In genomic region chr11:99045159-99045889, GRCm38 (mm10) we compare ENCODE assay signal across 12 mouse cellular contexts. TPM values are rescaled to one million over a fixed set of nuclear protein-coding genes. Genes with fewer than 3 reads are reported as not detected.
DNase-seq lines count a peak whose midpoint lies in the region; ATAC-seq and TF ChIP-seq lines count a peak whose summit lies in the region.
"Had no signal": no experiment of that assay in that cellular context is flagged by ENCODE, and none has a peak within 500 bp of the region (broad histone marks: within the 10 kb centered on the region; RNA-seq: fewer than 3 reads in every experiment).

No protein-coding gene starts in this region.

- no peak for TF ChIP-seq POLR2A in liver, adult 2 months (IDR thresholded peaks at IDR 0.05; ENCODE audit: extremely low read depth, insufficient read depth, low read length)

- WGBS in embryonic facial prominence, embryonic 12.5 days, result 64% methylated on average over 12 of the region's 12 CpGs
- 8% methylated on average over 12 of the region's 12 CpGs for WGBS in liver, adult 2 months

- intact Hi-C loops in left cerebral cortex, postnatal 36 days (cut with DNase I), result no loop called here

- no peaks in the 10 kb centered on the region for H3K27me3 ChIP-seq in embryonic facial prominence, embryonic 12.5 days
- H3K27me3 ChIP-seq in liver, adult 2 months (ENCODE audit: control insufficient read depth, insufficient read depth, low read length), result no peaks in the 10 kb centered on the region

- no peak overlapping the region for H3K4me3 ChIP-seq in brown adipose tissue, adult 24 weeks (ENCODE audit: insufficient read depth, low read depth, low read length)
- peak overlapping the region; percentile 28 for H3K4me3 ChIP-seq in embryonic facial prominence, embryonic 12.5 days
- H3K4me3 ChIP-seq in liver, adult 2 months (ENCODE audit: insufficient read depth, low read depth, low read length), result no peak overlapping the region

- TF ChIP-seq CTCF in liver, adult 2 months (IDR thresholded peaks at IDR 0.05; ENCODE audit: low read depth, low read length), result no peak

- H3K36me3 ChIP-seq in embryonic facial prominence, embryonic 12.5 days, result peaks cover 33% of the 10 kb centered on the region
- H3K36me3 ChIP-seq in liver, adult 2 months (ENCODE audit: control insufficient read depth, insufficient read depth, low read length), result peaks cover 35% of the 10 kb centered on the region

- peak overlapping the region; percentile 96 for H3K27ac ChIP-seq in brown adipose tissue, adult 24 weeks (replicated peaks; ENCODE audit: low read depth, low read length)
- H3K27ac ChIP-seq in embryonic facial prominence, embryonic 12.5 days, result peak overlapping the region; percentile 95
- peak overlapping the region; percentile 99 for H3K27ac ChIP-seq in liver, adult 2 months (replicated peaks; ENCODE audit: insufficient read depth, low read depth, low read length)
- H3K27ac ChIP-seq: macrophage had no signal

- peaks cover 11% of the 10 kb centered on the region for H3K79me2 ChIP-seq in liver, adult 2 months (ENCODE audit: control insufficient read depth, insufficient read depth, low read length)

- peaks cover 35% of the 10 kb centered on the region for H3K4me1 ChIP-seq in brown adipose tissue, adult 24 weeks (ENCODE audit: control insufficient read depth, insufficient read depth, insufficient read length, low read length)
- peaks cover 56% of the 10 kb centered on the region for H3K4me1 ChIP-seq in embryonic facial prominence, embryonic 12.5 days
- H3K4me1 ChIP-seq in liver, adult 2 months (ENCODE audit: control insufficient read depth, insufficient read depth, low read length), result peaks cover 35% of the 10 kb centered on the region

- ATAC-seq in embryonic facial prominence, embryonic 12.5 days (ENCODE audit: insufficient number of reproducible peaks, insufficient read depth, low FRiP score, low TSS enrichment), result no peak
- ATAC-seq: forebrain, postnatal 0 days had no signal

- no peaks in the 10 kb centered on the region for H3K9me3 ChIP-seq in embryonic facial prominence, embryonic 12.5 days
- H3K9me3 ChIP-seq: G1E had no signal

- peak overlapping the region; percentile 91 for H3K4me2 ChIP-seq in embryonic facial prominence, embryonic 12.5 days (replicated peaks)

- peak overlapping the region; percentile 30; the same call in 1 of the 2 replicates for H3K9ac ChIP-seq in embryonic facial prominence, embryonic 12.5 days
- peak overlapping the region; percentile 69 for H3K9ac ChIP-seq in liver, adult 2 months (ENCODE audit: low read depth, low read length)
- H3K9ac ChIP-seq: forebrain, postnatal 0 days had no signal

- DNase-seq in kidney, adult 9 months, result peak; percentile 96
- DNase-seq in liver, adult 2 months (ENCODE audit: extremely low read depth, low read depth, low spot score), result peak; percentile 100
- DNase-seq in left cerebral cortex, postnatal 36 days (ENCODE audit: low spot score in 2 of 2), result no peak
- DNase-seq in left cerebral cortex, adult 11 months (ENCODE audit: low spot score), result no peak
- no peak for DNase-seq in gastrocnemius, postnatal 25 days
- DNase-seq: cerebellum, postnatal 25 days; forebrain, postnatal 0 days; thymus, postnatal 4 days had no signal

RNA-seq across cellular contexts. Expression of gene Igfbp4, which starts 4.3 kb away (rescaled TPM):
- 63.5 and 77.4 TPM in 2 replicates for polyA plus RNA-seq in brown adipose tissue, adult 24 weeks (2012; ENCODE audit: insufficient read depth, insufficient read length, missing spikeins)
- 942 and 961 TPM in 2 replicates for polyA plus RNA-seq in embryonic facial prominence, embryonic 12.5 days (2016; fragmentation: Nextera tagmentation; extraction: Ambion mirVana)
- 662 and 813 TPM in 2 replicates for total RNA-seq in liver, adult 2 months (2014; rRNA removed)
- polyA plus RNA-seq in liver, adult 2 months (2012; rRNA removed), result 1,830 and 2,620 TPM in 2 replicates
- 10 to 100 TPM; 72.0 to 90.9 TPM for total RNA-seq in left cerebral cortex, postnatal 36 days (2021)
- 10 to 100 TPM; 38.6 to 49.1 TPM for total RNA-seq in gastrocnemius, postnatal 25 days (2021)

RNA-seq across cellular contexts. Expression of gene Top2a, which starts 21.3 kb away (rescaled TPM):
- 0.92 and 1.2 TPM in 2 replicates for polyA plus RNA-seq in brown adipose tissue, adult 24 weeks (2012; ENCODE audit: insufficient read depth, insufficient read length, missing spikeins)
- polyA plus RNA-seq in embryonic facial prominence, embryonic 12.5 days (2016; fragmentation: Nextera tagmentation; extraction: Ambion mirVana), result 288 and 289 TPM in 2 replicates
- 1.8 and 4.2 TPM in 2 replicates for total RNA-seq in liver, adult 2 months (2014; rRNA removed)
- polyA plus RNA-seq in liver, adult 2 months (2012; rRNA removed), result 0.22 and 0.31 TPM in 2 replicates
- 1 to 10 TPM in 1 of 2 experiments, under 1 TPM in 1; 0.66 to 1.8 TPM for total RNA-seq in left cerebral cortex, postnatal 36 days (2021)
- 1 to 10 TPM; 2.3 to 3.8 TPM for total RNA-seq in gastrocnemius, postnatal 25 days (2021)

RNA-seq across cellular contexts. Expression of gene Tns4, which starts 43.8 kb away (rescaled TPM):
- polyA plus RNA-seq in brown adipose tissue, adult 24 weeks (2012; ENCODE audit: insufficient read depth, insufficient read length, missing spikeins), result not detected in 2 replicates
- polyA plus RNA-seq in embryonic facial prominence, embryonic 12.5 days (2016; fragmentation: Nextera tagmentation; extraction: Ambion mirVana), result 0.24 and 0.28 TPM in 2 replicates
- total RNA-seq in liver, adult 2 months (2014; rRNA removed), result 0.27 and 0.46 TPM in 2 replicates
- polyA plus RNA-seq in liver, adult 2 months (2012; rRNA removed), result 0.27 and 1.2 TPM in 2 replicates
- total RNA-seq in left cerebral cortex, postnatal 36 days (2021), result under 1 TPM; 0.45 to 0.54 TPM
- under 1 TPM in 1 of 2 experiments, not detected in 1; 0.05 TPM for total RNA-seq in gastrocnemius, postnatal 25 days (2021)
- polyA plus RNA-seq: forebrain, postnatal 0 days had no signal

Comparison
In these comparisons a context has a peak if more than half of its experiments do, and no peak if none do; other contexts are left out.
1. DNase-seq: peak in kidney, adult 9 months (single experiment) and liver, adult 2 months (single experiment); none in left cerebral cortex, postnatal 36 days (0 of 2), left cerebral cortex, adult 11 months (single experiment) and gastrocnemius, postnatal 25 days (single experiment).
2. Peak in every context shown above with its lines, with median percentiles within 50 percentile points of each other: H3K27ac ChIP-seq.